Mouse (Mus musculus) cerebellum, postnatal 10 days (tissue): ENCODE data around the gene Aldh1l1.

ENCODE experiments used
- DNase-seq, 2 experiments: peaks; one replicate each; pipeline ENCODE4 v3.0.0; 2021; ENCODE audit warnings: mixed read lengths in 2 of 2

Gene Aldh1l1

DNA sequence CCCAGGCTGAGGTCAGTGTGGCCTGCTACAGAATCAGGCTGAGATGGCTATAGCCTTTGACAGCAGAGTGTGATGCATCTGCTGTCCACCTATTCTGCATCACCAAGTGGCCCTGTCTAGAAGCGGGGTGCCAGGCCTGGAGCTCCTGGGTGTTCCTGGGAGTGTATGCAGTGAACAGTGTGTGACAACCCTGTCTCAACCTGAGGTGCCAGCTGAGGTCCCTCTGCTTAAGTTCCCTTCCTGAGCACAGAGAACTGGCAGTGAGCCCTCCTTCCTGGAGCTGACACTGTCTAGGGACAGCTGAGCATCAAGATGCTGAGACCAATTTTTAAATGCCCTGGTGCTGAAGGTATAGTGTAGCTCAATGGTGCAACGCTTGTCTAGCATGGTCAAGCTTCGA, 13.5 kb upstream of the Aldh1l1 start:
- DNase-seq = no peak

DNA sequence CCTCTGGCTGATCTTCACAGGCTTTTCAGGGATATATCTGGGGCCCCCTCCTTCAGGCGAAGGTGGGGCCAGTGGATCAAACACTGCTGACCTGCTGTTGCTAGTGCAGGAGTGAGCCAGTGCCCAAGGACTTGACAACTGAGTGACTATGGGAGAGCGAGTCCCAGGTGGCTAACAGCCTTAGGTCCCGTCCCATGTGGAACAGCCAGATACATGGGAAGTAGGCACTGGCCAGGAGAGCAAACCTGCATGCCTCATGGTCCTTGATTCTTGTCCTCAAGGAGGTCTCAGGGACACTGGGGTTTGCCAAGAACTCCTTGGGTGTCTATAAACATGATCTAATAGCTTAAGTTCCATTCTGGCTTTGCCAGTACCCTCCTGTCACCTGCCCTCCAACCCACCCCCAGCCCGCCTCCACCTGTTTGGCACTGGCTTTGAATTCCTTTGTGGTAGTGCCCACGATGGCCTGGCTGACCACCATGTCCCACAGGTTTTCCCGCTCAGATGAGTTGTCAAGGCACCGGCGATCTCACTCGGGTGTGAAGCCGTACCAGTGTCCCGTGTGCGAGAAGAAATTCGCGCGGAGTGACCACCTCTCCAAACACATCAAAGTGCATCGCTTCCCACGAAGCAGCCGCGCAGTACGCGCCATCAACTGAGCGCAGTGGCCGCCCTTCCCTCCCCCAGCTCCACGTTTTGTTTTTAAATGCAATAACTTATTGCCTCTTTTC, 12.4 kb upstream of the Aldh1l1 start:
- no peak for DNase-seq

DNA sequence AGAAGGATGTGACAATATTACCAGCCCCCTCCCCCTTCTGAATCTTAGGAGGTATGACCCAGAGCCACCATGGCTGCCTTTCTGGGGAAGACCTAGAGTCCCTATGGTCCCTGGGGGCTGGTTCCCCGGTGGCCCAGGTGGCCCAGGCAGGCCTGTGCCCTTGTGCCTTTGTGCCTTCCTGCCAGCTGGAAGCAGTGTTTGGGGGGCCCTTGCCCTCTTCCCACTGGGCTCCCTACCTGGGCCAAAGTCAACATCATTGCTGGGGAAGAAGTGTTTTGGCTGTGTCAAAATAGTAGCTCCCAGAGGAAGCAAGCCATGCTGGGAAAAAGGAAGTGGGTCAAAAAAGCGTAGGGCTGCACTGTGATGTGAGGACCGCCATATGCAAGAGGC, 11.9 kb upstream of the Aldh1l1 start:
- DNase-seq = no peak

DNA sequence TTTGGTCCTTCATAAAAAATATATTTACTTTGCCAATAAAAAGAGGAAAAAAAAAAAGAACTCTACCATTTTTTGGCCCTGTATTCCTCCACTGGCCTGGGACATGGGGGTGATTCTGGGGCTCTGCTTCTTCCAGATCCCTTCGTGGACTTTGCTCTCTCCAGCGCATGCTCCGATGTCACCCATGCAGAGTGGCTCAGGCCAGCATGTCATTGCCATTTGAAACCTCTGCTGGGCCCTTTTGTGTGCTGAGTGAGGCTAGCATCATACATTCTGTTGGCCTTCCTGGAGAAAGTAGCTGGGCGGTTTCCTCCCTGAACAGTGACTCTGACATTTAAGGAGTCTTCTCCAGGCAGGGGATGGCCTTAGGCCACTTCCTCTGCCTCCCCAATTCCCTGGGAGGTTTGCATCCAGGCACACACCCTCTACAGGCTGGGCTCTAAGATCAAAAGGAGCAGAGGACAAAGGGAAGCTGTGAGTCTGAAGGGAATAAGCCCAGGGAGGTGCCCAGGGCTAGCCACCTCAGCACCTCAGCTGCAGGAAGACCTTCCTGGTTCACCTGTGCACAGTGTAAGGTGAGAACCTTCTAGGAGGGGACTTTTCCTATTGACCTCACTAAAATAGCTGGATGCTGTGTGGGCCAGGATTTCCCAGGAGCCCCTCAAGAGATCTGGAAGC, 10.9 kb upstream of the Aldh1l1 start:
- DNase-seq = no peak

DNA sequence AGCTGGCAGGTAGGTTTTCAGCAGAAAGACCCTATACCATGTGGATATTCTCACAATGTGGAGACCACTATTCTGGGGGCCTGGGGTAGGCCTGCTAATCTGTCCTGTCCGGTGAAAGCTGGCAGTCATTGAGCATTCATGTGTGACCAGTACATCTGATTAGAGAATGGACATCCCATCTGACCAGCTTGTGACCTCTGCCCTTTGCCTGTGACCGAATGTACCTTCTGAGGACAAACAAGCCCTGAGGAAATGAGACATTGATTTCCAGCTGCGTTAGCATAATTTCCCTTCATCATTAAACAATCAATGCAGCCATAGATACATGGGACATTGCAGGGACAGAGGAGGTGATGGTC, 10.4 kb upstream of the Aldh1l1 start:
- DNase-seq = no peak

DNA sequence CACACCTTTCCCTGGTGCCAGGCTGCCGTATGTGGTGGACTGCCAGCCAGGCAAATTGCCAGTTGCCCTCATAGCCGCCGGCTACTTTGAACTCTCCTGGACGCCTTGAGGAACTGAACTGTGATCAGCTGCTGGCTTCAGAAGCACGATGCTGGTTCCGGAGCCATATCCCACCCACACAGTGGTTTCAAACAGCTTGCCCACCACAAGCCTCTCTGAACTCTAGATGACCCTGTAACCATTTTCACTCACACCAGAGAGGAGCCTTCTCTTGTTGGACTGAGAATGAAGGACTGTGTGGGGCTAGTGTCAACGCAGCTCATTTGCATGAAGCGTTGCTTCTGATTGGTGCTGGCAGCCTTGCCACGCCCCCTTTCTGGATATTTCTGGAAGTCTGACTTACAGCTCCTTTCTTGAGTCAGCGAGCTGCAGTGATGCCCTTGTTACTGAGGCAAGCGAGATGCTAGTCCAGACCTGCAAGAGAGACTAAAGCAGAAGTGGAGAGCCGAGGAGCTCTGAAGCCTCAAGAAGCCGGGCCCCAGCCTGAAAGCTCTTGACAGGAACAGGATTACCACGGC, 9.2 kb upstream of the Aldh1l1 start:
- peak; percentile 88 to 89 for DNase-seq

DNA sequence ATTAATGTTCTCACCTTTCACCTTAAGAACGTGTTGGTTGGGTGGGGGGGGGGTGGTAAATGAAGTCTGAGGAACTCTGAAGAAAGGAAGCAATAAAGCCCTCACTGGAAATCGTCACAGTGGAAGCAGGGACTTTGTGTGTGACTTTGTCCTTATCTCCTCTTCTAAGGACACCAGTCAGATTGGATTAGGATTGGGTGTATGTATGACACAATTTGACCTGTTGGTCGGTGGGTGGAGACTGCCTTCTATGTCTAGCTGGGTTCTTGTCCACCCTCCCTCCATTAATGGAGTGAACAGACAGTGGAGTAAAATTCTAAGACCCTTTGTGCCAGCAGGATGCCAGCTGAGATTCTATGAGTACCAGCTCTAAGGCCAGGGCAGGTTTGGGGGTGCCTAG, 2.0 kb upstream of the Aldh1l1 start:
- no peak for DNase-seq

DNA sequence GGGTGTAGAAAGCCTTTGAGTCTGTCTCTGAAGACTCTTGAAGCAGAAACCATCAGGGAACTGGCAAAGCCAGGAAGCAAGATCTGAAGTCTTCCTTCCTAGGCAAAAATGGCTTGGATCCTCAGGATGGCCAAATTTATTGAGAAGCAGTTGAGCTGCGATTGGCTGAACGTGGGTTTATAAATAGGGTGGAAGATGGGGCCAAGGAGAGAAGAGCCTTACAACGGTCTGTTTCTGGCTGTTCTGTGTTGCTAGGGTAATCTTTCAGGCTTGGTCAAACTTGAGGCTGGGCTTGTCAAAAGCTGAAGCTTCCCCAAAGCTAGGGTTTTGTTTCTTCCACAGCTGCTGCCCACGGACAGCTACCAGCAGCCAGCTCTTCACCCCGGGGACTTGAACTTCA, 1.4 kb upstream of the Aldh1l1 start:
- no peak for DNase-seq

DNA sequence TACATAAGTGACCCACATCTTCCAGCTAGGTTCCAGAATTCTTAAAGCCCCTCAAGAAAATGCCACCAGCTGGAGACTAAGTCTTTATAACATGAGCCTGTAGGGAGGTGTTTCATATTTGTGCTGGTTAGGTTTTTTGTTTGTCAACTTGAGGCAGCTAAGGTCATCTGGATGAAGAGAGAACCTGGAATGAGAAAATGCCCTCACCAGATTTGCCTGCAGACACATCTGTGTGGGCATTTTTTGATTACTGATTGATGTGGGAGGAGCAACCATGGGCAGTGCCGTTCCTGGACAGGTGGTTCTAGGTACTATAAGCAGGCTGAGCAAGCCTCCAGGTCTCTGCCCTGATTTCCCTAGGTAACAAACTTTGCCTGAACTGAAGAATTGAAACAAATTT, 1.3 kb downstream of the Aldh1l1 start:
- no peak for DNase-seq

DNA sequence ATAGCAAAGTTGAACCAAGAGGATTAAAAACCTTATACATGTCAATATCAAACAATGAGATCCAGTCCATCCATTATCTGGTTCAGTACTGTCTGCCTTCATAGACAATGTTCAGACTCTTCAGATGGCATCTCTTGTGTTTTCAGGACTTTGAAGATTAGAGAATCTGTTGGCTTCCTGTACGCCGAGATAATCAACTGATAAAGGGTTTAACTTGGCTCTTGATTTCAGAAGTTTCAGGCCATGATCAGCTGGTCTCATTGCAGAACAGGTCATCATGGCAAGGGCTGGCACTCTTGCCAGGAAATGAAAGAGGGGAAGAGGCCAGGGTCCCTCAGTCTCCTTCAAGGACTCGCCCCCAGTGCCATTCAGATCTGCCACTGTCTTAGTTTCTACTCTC, 3.3 kb downstream of the Aldh1l1 start:
- DNase-seq = no peak

DNA sequence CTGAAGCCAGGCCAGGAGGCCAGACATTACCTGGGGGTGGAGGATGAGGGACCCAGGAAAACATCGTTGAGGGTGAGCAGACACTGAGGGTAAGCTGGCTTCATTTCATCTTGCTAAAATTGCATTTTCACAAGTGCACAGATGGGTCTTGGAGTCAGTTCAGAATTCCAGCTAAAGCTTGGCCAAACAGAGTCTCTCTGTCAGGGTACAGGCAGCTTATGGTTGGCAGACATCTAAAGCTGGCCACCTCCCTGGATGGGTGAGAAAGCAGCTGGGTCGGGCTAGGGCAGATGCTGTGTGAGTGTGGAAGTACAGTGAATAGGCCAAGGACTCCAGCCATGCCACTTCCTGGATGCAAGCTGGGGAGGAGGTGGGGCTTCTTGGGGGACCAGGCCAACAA, 4.7 kb downstream of the Aldh1l1 start:
- DNase-seq = peak; percentile 80 to 82

DNA sequence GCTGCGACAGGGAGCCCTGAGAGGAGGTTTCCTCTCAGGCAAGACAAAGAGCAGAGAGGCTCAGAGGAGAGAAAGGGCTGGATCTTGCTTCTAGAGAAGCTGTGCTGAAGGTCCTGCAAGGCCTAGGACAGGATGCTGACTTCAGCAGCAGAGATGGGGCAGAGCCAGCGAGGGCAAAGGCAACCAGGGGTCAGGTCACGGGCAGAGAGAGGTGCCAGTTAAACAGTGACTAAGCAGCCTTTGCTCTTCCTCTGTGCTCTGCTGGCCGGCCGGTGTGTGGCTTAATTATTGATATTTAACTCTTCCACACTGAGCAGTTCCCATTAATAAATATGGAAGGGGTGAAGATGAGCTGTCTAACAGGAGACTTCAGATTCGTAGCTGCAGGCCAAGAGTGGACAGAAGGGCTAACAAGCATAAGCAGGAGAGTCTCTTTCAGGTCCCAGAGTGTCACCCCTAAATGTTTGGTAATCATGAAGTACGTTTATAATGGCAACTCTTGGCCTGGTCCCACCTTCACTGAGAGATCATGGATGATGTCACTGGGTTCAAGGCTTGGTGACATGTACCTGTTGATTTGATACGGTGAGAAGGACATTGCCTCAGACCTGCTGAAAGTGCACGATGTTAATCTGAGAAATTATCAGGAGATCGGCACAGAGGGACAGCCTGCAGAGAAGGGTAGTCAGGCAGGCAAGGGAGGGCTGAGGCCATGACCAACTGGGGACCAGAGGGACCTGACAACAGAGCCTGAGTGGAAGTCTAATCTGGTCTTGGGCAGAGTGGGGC, 5.9 kb downstream of the Aldh1l1 start:
- DNase-seq = no peak

DNA sequence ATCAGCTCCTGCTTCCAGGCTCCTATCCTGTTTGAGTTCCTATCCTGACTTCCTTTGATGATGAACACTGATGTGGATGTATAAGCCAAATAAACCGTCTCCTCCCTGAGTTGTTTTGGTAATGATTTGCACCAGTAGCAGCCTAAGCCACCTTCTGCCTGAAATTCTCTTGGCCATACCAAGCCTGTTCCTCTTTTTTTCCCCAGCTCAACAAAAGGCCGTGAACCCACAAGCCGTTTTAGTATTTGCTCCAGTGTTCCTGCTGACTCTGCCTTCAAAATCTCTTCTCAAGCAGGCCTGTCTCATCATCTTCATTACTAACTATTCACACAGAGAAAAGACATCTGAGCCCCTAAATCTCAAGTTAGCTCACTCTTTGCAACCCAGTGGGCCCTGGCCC, 7.9 kb downstream of the Aldh1l1 start:
- DNase-seq = no peak

DNA sequence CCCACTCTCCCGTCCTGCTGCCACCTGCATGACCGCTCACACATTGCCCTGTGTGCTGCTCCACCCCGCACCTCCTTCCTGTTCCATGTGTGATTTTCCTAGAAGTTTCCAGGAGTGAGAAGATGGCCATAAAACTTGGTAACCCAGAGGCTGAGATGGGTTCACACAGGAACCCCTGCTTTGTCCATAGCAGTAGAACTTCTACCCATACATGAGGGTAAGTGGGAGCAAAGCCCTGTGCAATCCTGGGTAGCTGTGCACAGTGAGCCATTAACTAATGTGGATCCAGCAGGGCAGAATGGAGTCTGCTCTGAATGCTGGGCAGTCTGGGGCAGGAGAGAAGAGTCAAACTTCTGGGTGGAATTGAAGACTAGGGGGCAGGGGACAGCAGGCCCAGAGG, 8.3 kb downstream of the Aldh1l1 start:
- no peak for DNase-seq

DNA sequence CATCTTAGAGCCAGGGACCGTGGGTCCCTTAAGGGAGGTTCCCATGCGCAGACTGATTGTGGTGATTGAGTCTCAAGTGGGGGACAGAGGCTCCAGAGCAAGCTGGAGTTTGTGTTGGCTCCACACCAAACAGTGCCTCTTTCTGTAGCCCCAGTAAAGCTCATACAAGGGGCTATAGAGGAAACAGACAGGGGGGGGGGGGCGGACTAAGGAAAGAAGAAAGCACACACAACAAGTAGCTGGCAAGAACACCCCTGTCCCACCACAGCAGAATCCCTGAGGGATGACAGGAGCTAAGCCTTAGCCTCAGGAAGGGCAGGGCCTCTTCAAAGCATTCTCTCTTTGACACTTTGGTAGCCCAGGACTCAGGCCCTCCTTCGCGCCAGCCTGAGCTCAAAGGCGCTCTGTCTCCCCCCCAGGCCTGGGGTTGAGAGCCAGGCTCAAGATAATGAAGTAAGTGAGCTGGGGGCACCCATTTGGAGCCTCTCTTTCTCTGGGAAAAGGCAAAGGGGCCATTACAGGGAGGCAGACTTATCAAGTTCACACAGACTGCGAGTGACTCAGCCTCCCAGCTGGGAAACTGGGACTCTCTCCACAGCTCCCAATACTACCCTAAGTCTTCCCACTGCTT, 9.2 kb downstream of the Aldh1l1 start:
- DNase-seq = no peak

DNA sequence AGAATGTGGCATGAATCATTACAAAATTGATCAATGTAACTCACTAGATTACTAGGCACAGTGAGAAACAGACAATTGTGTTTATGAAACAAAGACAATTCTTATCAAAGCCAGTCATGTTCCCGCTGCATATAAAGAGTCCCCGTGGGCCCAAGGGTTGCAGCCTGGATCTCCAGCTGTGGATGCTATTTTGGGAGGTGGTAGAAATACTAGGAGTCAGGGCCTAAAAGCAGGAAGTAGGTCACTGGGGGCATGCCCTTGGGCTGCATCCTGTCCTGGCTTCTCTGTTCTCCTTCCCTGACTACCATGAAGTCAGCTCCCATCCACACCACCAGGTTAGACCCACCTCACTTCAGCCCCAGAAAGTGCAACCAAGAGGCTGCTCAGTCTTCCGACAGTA, 10.0 kb downstream of the Aldh1l1 start:
- no peak for DNase-seq

DNA sequence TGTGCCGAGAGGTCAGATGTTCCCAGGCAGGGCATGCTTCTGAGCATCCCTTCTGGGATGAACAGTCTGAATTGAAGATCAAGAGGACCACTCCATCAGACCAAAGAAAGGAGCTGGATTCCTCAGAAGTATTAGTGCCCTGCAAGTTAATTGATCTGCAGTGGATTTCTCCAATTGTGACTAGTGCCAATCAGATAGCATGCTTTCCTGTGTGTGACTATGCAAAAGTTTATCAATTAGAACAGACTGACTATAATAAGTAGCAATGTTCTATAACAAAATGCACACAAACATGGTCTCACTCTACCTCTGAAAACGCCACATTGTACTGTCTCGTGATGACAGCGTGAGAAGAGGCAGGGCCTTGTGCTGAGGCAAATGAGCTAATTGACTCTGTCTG, 13.3 kb downstream of the Aldh1l1 start:
- no peak for DNase-seq

DNA sequence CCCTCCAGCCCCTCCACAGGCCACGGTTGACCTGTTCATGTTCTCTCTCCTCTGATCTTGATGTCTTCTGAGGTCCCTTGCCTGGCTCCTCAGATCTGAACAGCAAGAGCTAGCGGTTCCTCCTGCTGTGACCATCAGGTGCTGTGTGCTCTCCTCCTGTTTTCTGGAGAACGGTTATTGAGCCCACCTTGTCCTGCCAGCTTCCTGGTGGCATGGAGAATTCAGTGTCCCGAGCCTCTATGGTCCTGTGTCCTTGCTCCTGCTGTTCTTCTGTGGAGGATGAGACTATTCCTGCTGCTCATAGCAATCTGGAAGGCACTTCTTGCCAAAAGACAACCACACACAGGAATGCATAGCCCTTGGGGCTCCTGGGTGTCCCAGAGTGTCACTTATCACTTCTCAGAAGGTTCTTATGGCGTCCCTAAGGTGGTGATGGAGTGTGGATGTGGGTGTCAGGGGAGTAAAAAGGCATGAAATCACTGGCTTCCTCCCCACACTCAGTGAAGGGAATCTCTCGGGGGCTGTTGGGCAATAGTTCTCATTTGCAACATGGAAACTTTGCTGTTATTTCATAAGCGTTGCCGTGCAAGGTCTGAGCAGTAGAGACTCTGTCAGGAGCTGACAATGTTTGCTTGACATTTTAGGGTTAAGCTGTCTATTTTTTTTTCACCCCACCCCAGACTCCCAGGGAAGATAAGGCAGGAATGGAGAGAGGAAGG, 15.2 kb downstream of the Aldh1l1 start:
- peak in 1 of 2 experiments; percentile 39 for DNase-seq

DNA sequence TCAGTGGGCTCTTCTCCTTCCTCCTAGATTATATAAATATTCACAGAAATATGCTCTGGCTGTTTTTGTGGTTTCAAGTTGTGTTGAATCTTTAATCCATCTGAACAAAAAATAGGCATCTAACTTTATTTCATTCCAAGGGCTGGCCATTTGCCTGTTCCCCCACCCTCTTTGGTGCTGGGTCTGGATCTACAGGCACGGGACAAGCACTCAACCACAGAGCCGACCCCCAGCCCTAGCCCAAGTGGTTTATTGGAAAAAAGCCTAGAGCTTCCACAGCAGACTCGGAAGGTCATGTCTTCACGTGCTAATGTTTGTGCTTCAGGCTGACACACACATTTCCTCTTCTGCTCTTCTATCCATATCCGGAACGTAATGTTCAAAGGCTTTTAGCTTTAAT, 19.7 kb downstream of the Aldh1l1 start:
- no peak for DNase-seq

DNA sequence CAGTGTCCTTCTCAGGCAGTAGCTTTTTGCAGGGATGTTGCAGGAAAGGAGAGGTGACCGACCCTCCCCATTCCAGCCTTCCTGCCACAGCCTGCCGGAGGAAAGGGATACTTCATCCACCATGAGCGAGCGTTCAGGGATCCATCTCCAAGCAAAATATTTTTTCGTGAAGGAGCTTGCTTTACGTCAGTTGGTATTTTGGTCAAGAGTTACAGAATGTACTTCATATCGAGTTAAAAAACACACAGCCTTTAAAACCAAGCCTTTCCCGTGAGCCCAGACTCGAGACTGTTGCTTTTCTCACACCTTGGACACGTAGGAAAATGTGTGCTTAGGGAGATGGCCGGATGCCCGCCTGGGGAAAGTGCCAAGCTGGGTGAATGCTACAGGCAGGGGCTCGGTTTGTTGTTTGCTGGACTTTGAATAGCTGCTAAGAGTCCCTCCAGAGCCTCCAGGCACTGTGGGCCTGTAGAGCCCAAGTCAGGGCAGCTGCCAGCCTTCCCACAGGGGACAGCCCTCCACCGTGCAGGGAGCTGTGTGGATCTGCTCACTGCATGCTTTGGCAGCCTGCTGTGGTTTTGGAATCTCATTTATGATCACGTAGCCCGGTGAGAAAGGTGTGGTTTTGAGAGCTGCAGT, 20.6 kb downstream of the Aldh1l1 start:
- peak; percentile 97 for DNase-seq

DNA sequence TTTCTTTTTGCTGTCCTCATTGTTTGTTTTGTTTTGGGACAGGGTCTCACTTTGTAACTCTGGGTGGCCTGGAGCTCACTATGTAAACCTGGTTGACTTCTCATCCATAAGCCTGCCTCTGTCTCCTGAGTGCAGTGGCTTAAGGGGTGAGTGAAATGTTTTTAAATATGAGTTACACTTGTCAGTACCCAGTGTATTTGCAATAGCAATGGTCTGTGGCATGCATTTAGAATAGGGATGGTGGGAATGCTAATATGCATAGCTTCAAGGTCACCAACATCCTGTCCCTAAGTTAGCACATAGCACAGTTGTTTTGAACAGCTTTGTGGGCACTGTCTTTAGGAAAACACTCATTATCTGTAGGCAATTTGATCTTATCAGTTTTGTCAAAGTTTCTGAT, 21.2 kb downstream of the Aldh1l1 start:
- DNase-seq = no peak

DNA sequence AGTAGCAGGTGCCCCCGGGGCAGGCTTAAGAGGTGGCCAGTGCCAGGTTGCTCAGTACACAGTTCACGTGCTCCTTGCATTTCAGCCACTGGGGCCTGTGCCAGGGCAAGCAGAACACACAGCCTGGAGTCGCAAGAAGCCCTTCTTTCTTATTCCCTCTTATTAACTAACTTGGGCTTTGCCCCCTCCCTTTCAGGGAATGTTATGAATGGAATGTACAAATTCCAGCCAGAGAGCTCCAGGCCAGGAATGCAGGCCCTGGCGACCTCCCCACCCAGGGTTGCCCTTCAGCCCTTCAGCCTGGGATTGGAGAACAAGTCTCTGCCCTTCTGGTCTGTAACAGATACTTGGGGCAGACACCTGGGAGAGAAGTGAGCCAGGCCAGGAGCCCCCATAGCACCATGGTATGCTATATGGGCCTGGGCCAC, 22.0 kb downstream of the Aldh1l1 start:
- DNase-seq = peak; percentile 44 to 63
